Mouse (Mus musculus) limb, embryonic 12.5 days (tissue): ENCODE results near the gene Slc1a3. TPM values are rescaled to one million over a fixed set of nuclear protein-coding genes. Genes with fewer than 3 reads are reported as not detected.

Experiments used
- ATAC-seq: fragments of 200-750 bp; cut with Nextera tagmentation; 2 replicates; pipeline ENCODE4 v1.8.0; 2017; ENCODE audit warnings: low read depth, moderate TSS enrichment; ENCODE audit not compliant: insufficient number of reproducible peaks, insufficient read depth, low FRiP score, low TSS enrichment
- H3K27ac ChIP-seq: fragments of 300-500 bp; sonication (generic); 2 replicates; pipeline ENCODE4 v1.5.1; 2016; ENCODE audit warnings: mild to moderate bottlenecking, moderate library complexity
- H3K27me3 ChIP-seq: fragments of 300-500 bp; sonication (generic); 2 replicates; pipeline ENCODE4 v1.6.1; 2016; ENCODE audit warnings: mild to moderate bottlenecking, moderate library complexity
- H3K36me3 ChIP-seq: fragments of 300-500 bp; sonication (generic); 2 replicates; pipeline ENCODE4 v1.6.1; 2016; ENCODE audit warnings: mild to moderate bottlenecking, moderate library complexity
- H3K4me1 ChIP-seq: fragments of 300-500 bp; sonication (generic); replicated peaks from 2 replicates; pipeline ENCODE4 v1.6.1; 2016
- H3K4me2 ChIP-seq: fragments of 300-500 bp; sonication (generic); 2 replicates; pipeline ENCODE4 v1.6.1; 2016; ENCODE audit warnings: mild to moderate bottlenecking, moderate library complexity
- H3K4me3 ChIP-seq: fragments of 300-500 bp; sonication (generic); replicated peaks from 2 replicates; pipeline ENCODE4 v1.5.1; 2016; ENCODE audit warnings: mild to moderate bottlenecking
- H3K9ac ChIP-seq: fragments of 300-500 bp; sonication (generic); replicated peaks from 2 replicates; pipeline ENCODE4 v1.6.1; 2016; ENCODE audit warnings: mild to moderate bottlenecking, moderate library complexity
- H3K9me3 ChIP-seq: fragments of 300-500 bp; sonication (generic); 2 replicates; pipeline ENCODE4 v1.6.1; 2016; ENCODE audit warnings: mild to moderate bottlenecking, moderate library complexity
- WGBS: fragments of 180-500 bp; shearing (Covaris S2); methylation state at CpG from one replicate; pipeline ENCODE4 v1.1.7; 2016; 5-methylcytosine and 5-hydroxymethylcytosine counted together
- polyA plus RNA-seq: library from polyadenylated mRNA; unstranded; fragments of >200 nt; fragmentation: Nextera tagmentation; extraction: Ambion mirVana; gene quantifications from 2 replicates; pipeline ENCODE4 v1.2.1, GENCODE M21; 2016

The Slc1a3 gene
- polyA plus RNA-seq, 1 experiment from 2014 or later = 44.6 TPM

DNA sequence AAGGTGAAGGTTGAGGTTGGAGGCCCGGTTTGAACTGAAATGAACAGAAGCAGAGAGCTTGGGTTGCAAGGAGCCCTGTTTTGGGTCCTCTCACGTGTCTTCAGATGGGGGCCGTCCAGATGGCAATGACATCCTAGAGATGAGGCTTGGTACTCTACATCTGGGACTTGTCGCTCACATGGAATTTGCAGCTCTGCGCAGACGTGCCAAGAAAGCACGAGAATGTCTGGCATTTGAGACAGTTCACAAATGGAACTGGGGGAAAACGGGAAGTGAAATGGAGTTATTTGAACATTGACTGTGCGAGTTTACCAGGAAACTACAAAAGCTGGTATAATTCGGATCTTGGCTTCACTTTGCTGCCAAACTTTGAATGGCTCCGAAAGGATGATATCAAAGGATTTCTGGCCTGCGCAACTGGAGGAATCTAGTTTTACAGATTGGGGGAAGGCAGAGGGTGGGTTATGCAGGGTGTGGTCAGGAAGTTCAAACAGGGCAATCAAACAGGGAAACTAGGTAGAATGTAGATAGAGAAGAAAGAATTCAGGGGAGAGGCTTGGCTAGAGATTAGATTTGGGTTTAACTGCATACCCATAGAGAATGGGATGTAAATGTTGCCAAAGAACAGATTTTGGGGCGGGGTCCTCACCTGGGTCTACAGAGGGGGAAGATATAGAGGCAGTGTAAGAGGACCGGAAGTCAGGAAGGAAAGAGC, 12.0 kb upstream of the Slc1a3 start:
- Histone ChIP-seq H3K27me3 (no peaks in the 10 kb centered on the region), H3K4me1 (no peaks in the 10 kb centered on the region), H3K27ac (no peak overlapping the region), H3K36me3 (no peaks in the 10 kb centered on the region), H3K9me3 (no peaks in the 10 kb centered on the region), H3K4me2 (no peak overlapping the region), H3K4me3 (no peak overlapping the region), H3K9ac (no peak overlapping the region)
- WGBS = 86% methylated on average over 14 of the region's 14 CpGs
- ATAC-seq = no peak

DNA sequence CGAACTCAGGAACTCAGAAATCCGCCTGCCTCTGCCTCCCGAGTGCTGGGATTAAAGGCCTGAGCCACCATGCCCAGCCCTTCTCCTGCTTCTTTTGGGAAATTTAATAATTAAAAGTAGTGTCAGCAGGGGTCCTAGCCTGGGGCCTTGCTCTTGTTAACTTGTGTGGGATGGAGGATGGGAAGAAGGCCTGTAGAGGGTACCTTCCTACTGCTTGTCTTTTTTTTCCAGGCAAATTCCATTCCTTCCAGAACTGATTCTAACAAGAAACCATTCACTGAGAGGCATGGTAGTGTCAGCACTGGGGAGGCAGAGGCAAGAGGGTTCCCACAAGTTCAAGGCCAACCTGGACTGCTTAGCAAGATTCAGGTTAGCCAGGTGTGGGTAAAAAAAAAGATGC, 11.2 kb upstream of the Slc1a3 start:
- Histone ChIP-seq H3K4me3 (no peak overlapping the region), H3K4me1 (peaks cover 3% of the 10 kb centered on the region; the same call in 1 of the 2 replicates), H3K9me3 (no peaks in the 10 kb centered on the region), H3K27ac (no peak overlapping the region), H3K4me2 (no peak overlapping the region), H3K36me3 (no peaks in the 10 kb centered on the region), H3K27me3 (no peaks in the 10 kb centered on the region), H3K9ac (no peak overlapping the region)
- WGBS = 89% methylated on average over 3 of the region's 3 CpGs
- no peak for ATAC-seq

DNA sequence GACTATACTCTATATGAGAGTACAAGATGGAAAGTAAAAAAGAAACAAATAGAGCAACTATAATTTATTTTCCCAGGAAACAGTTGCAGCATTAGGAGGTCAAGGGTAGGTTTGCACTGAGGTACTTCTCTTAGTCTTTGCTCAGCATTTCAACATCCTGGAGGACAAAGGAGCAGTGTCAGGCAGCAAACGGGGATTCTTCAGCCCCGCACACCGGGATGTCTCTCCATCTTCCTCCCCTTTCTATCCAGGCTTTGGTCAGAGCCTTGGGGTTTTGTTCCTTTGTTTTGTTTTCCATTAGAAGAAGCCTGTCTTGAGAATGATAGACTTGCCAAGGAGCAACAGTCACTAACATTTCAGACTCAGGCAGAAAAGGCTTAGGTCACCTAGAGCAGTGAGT, 10.4 kb upstream of the Slc1a3 start:
- Histone ChIP-seq H3K4me1 (peaks cover 5% of the 10 kb centered on the region; the same call in 1 of the 2 replicates), H3K9me3 (no peaks in the 10 kb centered on the region), H3K27me3 (no peaks in the 10 kb centered on the region), H3K4me2 (no peak overlapping the region), H3K4me3 (no peak overlapping the region), H3K9ac (no peak overlapping the region), H3K27ac (no peak overlapping the region), H3K36me3 (no peaks in the 10 kb centered on the region)
- no peak for ATAC-seq
- WGBS = 77% methylated on average over 3 of the region's 3 CpGs

DNA sequence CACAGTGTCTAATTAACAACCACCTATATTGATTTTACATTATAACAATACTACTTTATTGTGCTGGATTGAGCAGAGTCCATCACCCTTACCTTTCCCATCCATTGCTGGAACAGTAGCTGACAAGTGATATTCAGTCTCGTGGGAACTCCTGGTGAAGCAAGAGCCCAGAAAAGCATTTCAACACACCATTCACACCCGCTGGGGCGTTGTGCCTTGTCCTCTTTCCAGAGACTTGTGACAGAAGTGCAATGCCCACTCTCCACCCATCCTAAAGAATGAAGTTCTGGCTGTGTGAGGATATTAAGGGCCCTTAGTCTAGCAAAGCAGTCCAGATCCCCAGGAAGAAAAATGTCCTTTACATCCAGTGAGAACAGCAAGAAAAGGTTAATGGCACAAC, 7.9 kb upstream of the Slc1a3 start:
- no peak for ATAC-seq
- 92% methylated on average over 3 of the region's 3 CpGs for WGBS
- no peak overlapping the region for H3K9ac ChIP-seq
- no peak overlapping the region for H3K27ac ChIP-seq
- no peak overlapping the region for H3K4me2 ChIP-seq
- no peak overlapping the region for H3K4me3 ChIP-seq
- no peaks in the 10 kb centered on the region for H3K36me3 ChIP-seq
- H3K27me3 ChIP-seq = no peaks in the 10 kb centered on the region
- H3K4me1 ChIP-seq = peaks cover 10% of the 10 kb centered on the region
- no peaks in the 10 kb centered on the region for H3K9me3 ChIP-seq

DNA sequence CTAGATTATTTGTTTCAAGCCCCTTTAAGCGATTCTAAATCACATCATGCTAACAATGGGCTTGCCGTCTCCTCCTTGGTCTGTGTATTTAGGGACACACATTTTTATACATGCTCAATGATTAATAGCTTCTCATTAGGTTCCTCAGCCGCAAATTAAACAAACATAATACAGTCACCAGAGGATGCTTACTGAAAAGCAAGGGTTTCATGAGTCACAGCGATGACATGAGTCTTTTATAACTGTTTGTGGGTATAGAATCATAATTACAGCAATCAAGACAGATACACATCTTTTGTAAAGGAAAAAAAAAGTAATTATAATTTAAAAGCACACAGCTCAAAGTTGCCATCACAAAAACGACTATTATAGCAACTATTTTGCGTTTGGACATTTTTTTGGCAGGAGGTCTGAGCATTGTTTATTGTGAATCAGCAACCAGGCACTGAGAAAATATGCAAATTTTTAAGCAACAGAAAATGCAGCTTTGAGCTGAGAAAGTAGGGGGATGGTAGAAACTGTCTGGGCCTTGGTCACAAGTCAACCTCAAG, 6.5 kb upstream of the Slc1a3 start:
- Histone ChIP-seq H3K9me3 (no peaks in the 10 kb centered on the region), H3K4me1 (peaks cover 24% of the 10 kb centered on the region), H3K4me3 (no peak overlapping the region), H3K36me3 (no peaks in the 10 kb centered on the region), H3K4me2 (no peak overlapping the region), H3K27ac (no peak overlapping the region), H3K27me3 (no peaks in the 10 kb centered on the region), H3K9ac (no peak overlapping the region)
- ATAC-seq = no peak
- 45% methylated on average over 6 of the region's 6 CpGs for WGBS

DNA sequence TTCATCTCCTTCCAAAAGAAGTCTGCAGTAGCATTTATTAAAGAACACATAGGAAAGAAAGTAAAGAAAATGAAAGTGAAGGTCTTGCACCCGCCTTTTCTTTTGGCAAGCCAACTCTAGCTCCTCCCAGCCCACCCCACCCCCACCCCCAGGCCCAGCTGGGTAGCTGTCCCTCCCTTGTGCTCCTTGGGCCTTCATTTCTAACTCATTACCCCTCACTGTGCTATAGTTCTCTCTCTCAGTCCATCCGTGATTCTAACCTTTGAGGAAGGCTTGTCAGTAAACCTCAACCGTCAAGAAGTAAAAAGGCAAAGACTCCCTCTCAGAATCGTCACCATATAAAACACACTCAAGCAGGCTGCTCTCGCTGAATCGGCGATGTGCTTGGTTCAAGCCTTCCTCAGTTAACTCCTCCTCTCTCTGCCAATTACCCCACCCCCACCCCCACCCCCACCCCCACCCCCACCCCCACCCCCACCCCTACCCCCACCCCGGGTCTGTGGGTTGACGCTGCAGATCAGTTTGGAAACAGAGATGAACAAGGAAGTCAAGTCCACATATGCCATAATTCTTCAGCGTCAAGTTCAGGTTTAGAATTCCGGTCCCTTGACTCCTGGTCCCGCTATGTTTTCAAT, 5.9 kb upstream of the Slc1a3 start:
- no peaks in the 10 kb centered on the region for H3K9me3 ChIP-seq
- H3K4me1 ChIP-seq = peaks cover 30% of the 10 kb centered on the region
- no peak overlapping the region for H3K27ac ChIP-seq
- no peaks in the 10 kb centered on the region for H3K27me3 ChIP-seq
- peak overlapping the region; percentile 35; the same call in 1 of the 2 replicates for H3K4me2 ChIP-seq
- H3K9ac ChIP-seq = no peak overlapping the region
- no peak overlapping the region for H3K4me3 ChIP-seq
- ATAC-seq = no peak
- WGBS = 17% methylated on average over 12 of the region's 12 CpGs
- no peaks in the 10 kb centered on the region for H3K36me3 ChIP-seq

DNA sequence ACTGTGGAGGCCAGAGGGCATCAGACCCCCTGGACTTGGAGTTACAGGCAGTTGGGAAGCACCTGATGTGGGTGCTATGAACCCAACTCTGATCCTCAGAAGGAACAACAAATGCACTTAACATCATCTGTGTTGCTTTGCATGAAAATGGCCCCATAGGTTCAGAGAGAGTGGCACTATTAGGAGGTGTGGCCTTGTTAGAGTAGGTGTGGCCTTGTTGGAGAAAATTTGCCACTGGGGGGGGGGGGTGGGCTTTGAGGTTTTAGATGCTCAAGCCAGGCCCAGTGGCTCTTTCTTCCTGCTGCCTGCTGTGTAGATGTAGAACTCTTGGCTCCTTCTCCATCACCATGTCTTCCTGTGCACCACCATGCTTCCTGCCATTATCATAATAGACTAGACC, 5.1 kb upstream of the Slc1a3 start:
- Histone ChIP-seq H3K9me3 (no peaks in the 10 kb centered on the region), H3K4me2 (no peak overlapping the region), H3K27ac (no peak overlapping the region), H3K4me1 (peaks cover 38% of the 10 kb centered on the region), H3K4me3 (no peak overlapping the region), H3K36me3 (no peaks in the 10 kb centered on the region), H3K27me3 (no peaks in the 10 kb centered on the region), H3K9ac (no peak overlapping the region)
- ATAC-seq = no peak

DNA sequence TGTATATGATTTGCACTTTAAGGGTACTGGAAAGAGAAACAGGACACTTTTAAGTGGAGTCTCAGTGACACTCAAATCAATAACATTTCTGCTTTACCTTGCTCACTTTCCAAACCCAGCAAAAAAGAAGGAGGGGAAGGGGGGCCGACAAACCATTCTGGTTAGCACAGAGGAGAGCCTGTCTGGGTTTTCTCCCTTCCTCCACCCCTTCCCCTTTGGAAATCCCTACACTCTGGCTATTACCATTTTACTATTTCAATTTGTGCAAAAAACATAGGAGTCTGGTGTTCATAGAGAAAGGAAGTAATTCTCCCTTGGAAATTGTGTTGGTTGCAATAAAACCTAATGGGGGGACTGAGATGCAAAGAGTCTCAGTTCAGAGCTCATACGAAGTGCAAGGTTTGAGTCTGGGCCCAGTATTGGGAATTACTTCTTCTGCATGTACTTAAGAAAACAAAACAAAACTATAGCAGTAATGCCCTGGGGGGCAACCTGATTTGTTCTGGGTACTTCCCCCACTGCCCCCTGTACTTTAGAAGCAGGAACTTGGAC, 1.9 kb upstream of the Slc1a3 start:
- Histone ChIP-seq H3K9ac (no peak overlapping the region), H3K4me3 (no peak overlapping the region), H3K9me3 (no peaks in the 10 kb centered on the region), H3K27me3 (no peaks in the 10 kb centered on the region; the same call in 1 of the 2 replicates), H3K4me1 (peaks cover 50% of the 10 kb centered on the region), H3K27ac (peak overlapping the region; percentile 83), H3K4me2 (peak overlapping the region; percentile 73), H3K36me3 (no peaks in the 10 kb centered on the region)
- peak; percentile 61 for ATAC-seq
- WGBS = 19% methylated on average over 2 of the region's 2 CpGs

DNA sequence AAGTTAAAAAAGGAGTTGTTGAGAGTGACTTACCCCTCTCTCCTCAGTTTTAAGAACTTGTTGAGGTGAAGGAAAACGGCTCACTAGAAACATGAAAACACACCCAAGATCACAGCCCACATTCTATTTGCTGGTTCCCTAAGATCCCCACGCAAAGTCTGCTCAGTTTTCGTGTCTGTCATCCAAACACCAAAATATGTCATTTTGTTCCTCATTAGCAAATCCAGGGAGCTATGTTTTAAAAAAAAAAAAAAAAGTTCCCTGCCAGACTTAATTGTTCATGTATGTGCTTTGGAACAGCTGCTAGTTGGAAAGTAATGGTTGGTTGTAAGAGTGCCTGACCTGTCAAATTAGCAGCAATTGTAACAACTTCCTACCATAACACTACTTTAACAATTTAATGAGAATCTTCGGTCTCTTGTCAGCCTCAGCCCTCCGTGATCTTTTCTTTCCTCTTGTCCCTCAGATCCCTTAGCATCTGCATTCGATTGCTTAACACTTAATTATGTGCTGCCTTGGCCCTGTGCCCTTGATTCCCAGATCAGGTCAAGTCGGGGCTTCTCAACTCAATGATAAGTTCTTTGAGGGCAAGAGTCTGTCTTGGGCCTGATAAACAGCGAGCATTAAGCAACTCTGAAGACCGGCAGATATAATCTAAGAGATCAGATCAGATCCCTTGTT, 1.2 kb upstream of the Slc1a3 start:
- Histone ChIP-seq H3K9ac (no peak overlapping the region), H3K27ac (peak overlapping the region; percentile 83), H3K4me3 (no peak overlapping the region), H3K27me3 (no peaks in the 10 kb centered on the region; the same call in 1 of the 2 replicates), H3K4me2 (peak overlapping the region; percentile 73), H3K9me3 (no peaks in the 10 kb centered on the region), H3K4me1 (peaks cover 48% of the 10 kb centered on the region), H3K36me3 (no peaks in the 10 kb centered on the region)
- 18% methylated on average over 9 of the region's 9 CpGs for WGBS
- ATAC-seq = no peak

DNA sequence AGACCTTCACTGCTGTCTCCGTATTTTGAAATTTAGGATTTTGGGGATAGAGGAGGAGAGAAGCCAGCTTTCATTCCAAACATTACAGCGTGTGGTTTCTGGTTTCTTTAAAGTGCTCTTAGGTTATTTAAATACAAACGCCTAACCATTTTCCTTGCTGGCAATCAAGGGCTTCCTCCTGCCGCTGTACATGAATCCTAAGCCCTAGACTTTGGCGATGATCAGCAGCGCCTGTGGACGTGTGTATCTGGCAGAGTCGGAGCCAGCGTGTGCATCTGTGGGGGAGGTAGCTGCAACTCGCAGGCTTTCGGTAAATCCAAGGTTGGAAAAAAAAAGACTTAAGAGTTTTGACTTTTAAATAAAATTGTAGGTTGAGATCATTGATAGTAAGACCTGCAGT, 986 bp downstream of the Slc1a3 start:
- 1% methylated on average over 11 of the region's 11 CpGs for WGBS
- Histone ChIP-seq H3K36me3 (0 out of 2 replicates have a peak, but pooled peaks cover 7% of the 10 kb centered on the region), H3K4me1 (peaks cover 45% of the 10 kb centered on the region), H3K9ac (peak overlapping the region; percentile 50), H3K9me3 (no peaks in the 10 kb centered on the region), H3K27me3 (no peaks in the 10 kb centered on the region; the same call in 1 of the 2 replicates), H3K4me3 (peak overlapping the region; percentile 65), H3K27ac (peak overlapping the region; percentile 45; the same call in 1 of the 2 replicates), H3K4me2 (peak overlapping the region; percentile 73)
- ATAC-seq = no peak

DNA sequence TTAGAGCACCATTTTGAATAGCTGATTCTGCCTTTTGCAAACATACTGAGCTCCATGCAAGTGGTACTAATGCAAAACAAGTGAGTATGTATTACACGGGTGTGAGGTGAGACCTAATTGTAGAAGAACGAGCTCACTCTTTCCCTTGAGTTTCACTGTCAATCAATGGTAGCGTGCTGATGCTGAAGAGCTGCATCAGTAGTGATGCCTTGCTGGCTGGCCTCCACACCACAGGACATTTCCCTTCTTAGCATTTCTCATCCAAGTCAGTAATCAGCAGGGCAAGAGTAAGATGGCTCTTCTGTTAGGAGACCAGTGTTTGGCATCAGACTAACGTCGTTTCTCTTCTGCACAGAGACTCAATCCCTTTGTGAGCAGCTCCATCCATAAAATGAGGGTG, 4.0 kb downstream of the Slc1a3 start:
- ATAC-seq = no peak
- Histone ChIP-seq H3K4me1 (peaks cover 22% of the 10 kb centered on the region), H3K27ac (no peak overlapping the region), H3K27me3 (no peaks in the 10 kb centered on the region; the same call in 1 of the 2 replicates), H3K9me3 (no peaks in the 10 kb centered on the region), H3K9ac (no peak overlapping the region), H3K4me3 (no peak overlapping the region), H3K36me3 (0 out of 2 replicates have a peak, but pooled peaks cover 7% of the 10 kb centered on the region), H3K4me2 (no peak overlapping the region)
- 89% methylated on average over 5 of the region's 5 CpGs for WGBS
